Mouse (Mus musculus) frontal cortex, postnatal 14 days (tissue): ENCODE data around the gene Pcdh9.

ENCODE experiments used
- DNase-seq, 2 experiments: peaks; one replicate each; pipeline ENCODE4 v3.0.0; 2022; ENCODE audit warnings: low spot score in 2 of 2

Pcdh9 gene

GRCm38 (mm10) chr14:93039326-93040221 lies 850.9 kb downstream of the Pcdh9 start:
- no peak for DNase-seq

- no peak for DNase-seq
Observed at GRCm38 (mm10) chr14:93009147-93010064, 881.1 kb downstream of the Pcdh9 start.
